Mouse (Mus musculus) MEL (cell line): Measurements from ENCODE around the gene Trim39. TPM values are rescaled to one million over a fixed set of nuclear protein-coding genes. Genes with fewer than 3 reads are reported as not detected.

Source experiments
- DNase-seq: peaks from one replicate; pipeline ENCODE4 v3.0.0; 2011; ENCODE audit warnings: low read depth, low spot score
- H3K27ac ChIP-seq: 2 replicates; pipeline ENCODE4 v1.5.1; 2012; ENCODE audit warnings: low read depth, mild to moderate bottlenecking, control low read depth, low read length, moderate library complexity; ENCODE audit not compliant: control insufficient read depth
- H3K27me3 ChIP-seq, 2 experiments: fragments of 150-350 bp in 1 of 2; sonication (generic) in 1 of 2; 2 replicates each; pipeline ENCODE4 v1.6.1; 2012; ENCODE audit warnings: low read length in 2 of 2, mild to moderate bottlenecking in 2 of 2, improper control_type of control experiment in 1 of 2, moderate library complexity in 1 of 2; ENCODE audit not compliant: insufficient read depth in 2 of 2, control insufficient read depth in 1 of 2
- H3K36me3 ChIP-seq, 2 experiments: 2 replicates each; pipeline ENCODE4 v1.6.1; 2012 to 2014; ENCODE audit warnings: low read length in 2 of 2, improper control_type of control experiment in 1 of 2, inconsistent platforms in 1 of 2, mild to moderate bottlenecking in 1 of 2; ENCODE audit not compliant: insufficient read depth in 2 of 2, control insufficient read depth in 1 of 2
- H3K4me1 ChIP-seq, 2 experiments: fragments of 150-350 bp in 1 of 2; sonication (generic) in 1 of 2; 2 replicates each; pipeline ENCODE4 v1.6.1; 2012; ENCODE audit warnings: low read length in 2 of 2, improper control_type of control experiment in 1 of 2, mild to moderate bottlenecking in 1 of 2; ENCODE audit not compliant: insufficient read depth in 2 of 2, control insufficient read depth in 1 of 2
- H3K4me3 ChIP-seq, 2 experiments: fragments of 150-350 bp in 1 of 2; sonication (generic) in 1 of 2; 2 replicates each; pipeline ENCODE4 v1.5.1; 2012; ENCODE audit warnings: low read depth in 2 of 2, low read length in 2 of 2, mild to moderate bottlenecking in 2 of 2, moderate library complexity in 2 of 2, control low read depth in 1 of 2, improper control_type of control experiment in 1 of 2; ENCODE audit not compliant: control insufficient read depth in 1 of 2, insufficient read depth in 1 of 2
- H3K79me2 ChIP-seq: 2 replicates; pipeline ENCODE4 v1.6.1; 2012; ENCODE audit warnings: mild to moderate bottlenecking, low read length, moderate library complexity; ENCODE audit not compliant: control insufficient read depth, poor library complexity, insufficient read depth
- H3K9ac ChIP-seq: 2 replicates; pipeline ENCODE4 v1.6.1; 2012; ENCODE audit warnings: low read depth, mild to moderate bottlenecking, control low read depth, low read length, moderate library complexity; ENCODE audit not compliant: control insufficient read depth, poor library complexity, severe bottlenecking
- H3K9me3 ChIP-seq: fragments of 150-350 bp; sonication (generic); replicated peaks from 2 replicates; pipeline ENCODE4 v1.6.1; 2012; ENCODE audit warnings: mild to moderate bottlenecking, low read length, improper control_type of control experiment, moderate library complexity; ENCODE audit not compliant: insufficient read depth
- BHLHE40 ChIP-seq: IDR thresholded peaks from 2 replicates; pipeline ENCODE4 v1.6.1; 2012; ENCODE audit warnings: low read depth, mild to moderate bottlenecking, inconsistent platforms, low read length, improper control_type of control experiment, borderline replicate concordance
- CHD1 ChIP-seq: IDR thresholded peaks from 2 replicates; pipeline ENCODE4 v1.6.1; 2012; ENCODE audit warnings: low read depth, mild to moderate bottlenecking, inconsistent platforms, low read length, improper control_type of control experiment
- CHD2 ChIP-seq: IDR thresholded peaks from 2 replicates; pipeline ENCODE4 v1.6.1; 2011; ENCODE audit warnings: low read length, improper control_type of control experiment
- CTCF ChIP-seq, 3 experiments: IDR thresholded peaks in 2 of 3; conservative IDR thresholded peaks in 1 of 3; 2 replicates each; pipeline ENCODE4 v1.5.1; 2011 to 2012; ENCODE audit warnings: low read length in 3 of 3, low read depth in 2 of 3, mild to moderate bottlenecking in 2 of 3, improper control_type of control experiment in 1 of 3, inconsistent platforms in 1 of 3, mixed read lengths in 1 of 3, moderate library complexity in 1 of 3; ENCODE audit not compliant: control insufficient read depth in 1 of 3, insufficient read depth in 1 of 3, poor library complexity in 1 of 3, severe bottlenecking in 1 of 3
- E2F4 ChIP-seq: IDR thresholded peaks from 2 replicates; pipeline ENCODE4 v1.6.1; 2011; ENCODE audit warnings: low read depth, low read length, improper control_type of control experiment, borderline replicate concordance
- EP300 ChIP-seq, 2 experiments: IDR thresholded peaks; 2 replicates each; pipeline ENCODE4 v1.6.1; 2011; ENCODE audit warnings: improper control_type of control experiment in 2 of 2, low read length in 2 of 2, low read depth in 1 of 2, mild to moderate bottlenecking in 1 of 2
- GABPA ChIP-seq: IDR thresholded peaks from 2 replicates; pipeline ENCODE4 v1.6.1; 2012; ENCODE audit warnings: low read depth, mild to moderate bottlenecking, inconsistent platforms, low read length, improper control_type of control experiment, moderate library complexity
- GATA1 ChIP-seq: IDR thresholded peaks from 2 replicates; pipeline ENCODE4 v1.6.1; 2011; ENCODE audit warnings: low read depth, low read length, improper control_type of control experiment
- HCFC1 ChIP-seq: IDR thresholded peaks from 2 replicates; pipeline ENCODE4 v1.6.1; 2012; ENCODE audit warnings: low read depth, mild to moderate bottlenecking, inconsistent platforms, low read length, improper control_type of control experiment, moderate library complexity
- JUND ChIP-seq: IDR thresholded peaks from 2 replicates; pipeline ENCODE4 v1.6.1; 2011; ENCODE audit warnings: low read depth, mild to moderate bottlenecking, improper control_type of control experiment, low read length
- KAT2A ChIP-seq: conservative IDR thresholded peaks from 2 replicates; pipeline ENCODE4 v1.6.1; 2012; ENCODE audit warnings: low read depth, low read length, improper control_type of control experiment, inconsistent platforms
- MAFK ChIP-seq: IDR thresholded peaks from 2 replicates; pipeline ENCODE4 v1.6.1; 2011; ENCODE audit warnings: low read depth, mild to moderate bottlenecking, low read length, improper control_type of control experiment, borderline replicate concordance
- MAX ChIP-seq: IDR thresholded peaks from 2 replicates; pipeline ENCODE4 v1.6.1; 2011; ENCODE audit warnings: low read length, improper control_type of control experiment
- MAZ ChIP-seq: IDR thresholded peaks from 2 replicates; pipeline ENCODE4 v1.6.1; 2012; ENCODE audit warnings: low read depth, mild to moderate bottlenecking, inconsistent platforms, low read length, improper control_type of control experiment
- MXI1 ChIP-seq: IDR thresholded peaks from 2 replicates; pipeline ENCODE4 v1.6.1; 2011; ENCODE audit warnings: mild to moderate bottlenecking, low read depth, low read length, improper control_type of control experiment
- MYB ChIP-seq: IDR thresholded peaks from 2 replicates; pipeline ENCODE4 v1.6.1; 2011; ENCODE audit warnings: mild to moderate bottlenecking, low read depth, low read length, improper control_type of control experiment
- MYC ChIP-seq: IDR thresholded peaks from 2 replicates; pipeline ENCODE4 v1.6.1; 2011; ENCODE audit warnings: low read depth, mild to moderate bottlenecking, low read length, improper control_type of control experiment, moderate library complexity
- NELFE ChIP-seq: IDR thresholded peaks from 2 replicates; pipeline ENCODE4 v1.6.1; 2011; ENCODE audit warnings: low read depth, low read length, improper control_type of control experiment
- NRF1 ChIP-seq: IDR thresholded peaks from 2 replicates; pipeline ENCODE4 v1.6.1; 2014; ENCODE audit warnings: low read depth, mild to moderate bottlenecking, inconsistent platforms, low read length, improper control_type of control experiment, moderate library complexity; ENCODE audit not compliant: poor library complexity, insufficient read depth, severe bottlenecking
- POLR2A ChIP-seq, 2 experiments: IDR thresholded peaks; 2 replicates each; pipeline ENCODE4 v1.6.1; 2011 to 2012; ENCODE audit warnings: low read length in 2 of 2, mild to moderate bottlenecking in 2 of 2, control low read depth in 1 of 2, improper control_type of control experiment in 1 of 2, low read depth in 1 of 2, moderate library complexity in 1 of 2; ENCODE audit not compliant: control insufficient read depth in 1 of 2, insufficient read depth in 1 of 2, poor library complexity in 1 of 2
- POLR2AphosphoS2 ChIP-seq: IDR thresholded peaks from 2 replicates; pipeline ENCODE4 v1.6.1; 2011; ENCODE audit warnings: low read length, improper control_type of control experiment
- POLR2AphosphoS5 ChIP-seq: IDR thresholded peaks from 2 replicates; pipeline ENCODE4 v1.6.1; 2012; ENCODE audit warnings: low read depth, borderline replicate concordance, mild to moderate bottlenecking, inconsistent platforms, low read length, moderate library complexity, mixed read lengths
- RAD21 ChIP-seq: IDR thresholded peaks from 2 replicates; pipeline ENCODE4 v1.6.1; 2011; ENCODE audit warnings: mild to moderate bottlenecking, low read depth, low read length, improper control_type of control experiment
- RCOR1 ChIP-seq: IDR thresholded peaks from 2 replicates; pipeline ENCODE4 v1.6.1; 2012; ENCODE audit warnings: low read depth, mild to moderate bottlenecking, inconsistent platforms, low read length, improper control_type of control experiment
- SIN3A ChIP-seq: IDR thresholded peaks from 2 replicates; pipeline ENCODE4 v1.6.1; 2012; ENCODE audit warnings: low read length, improper control_type of control experiment, inconsistent platforms
- SMC3 ChIP-seq: IDR thresholded peaks from 2 replicates; pipeline ENCODE4 v1.6.1; 2011; ENCODE audit warnings: low read depth, low read length, improper control_type of control experiment
- TAL1 ChIP-seq: IDR thresholded peaks from 2 replicates; pipeline ENCODE4 v1.6.1; 2012; ENCODE audit warnings: mild to moderate bottlenecking, inconsistent platforms, low read length, moderate library complexity, mixed read lengths
- TBP ChIP-seq: IDR thresholded peaks from 2 replicates; pipeline ENCODE4 v1.8.0; 2011; ENCODE audit warnings: low read depth, low read length, improper control_type of control experiment
- TCF12 ChIP-seq: IDR thresholded peaks from 2 replicates; pipeline ENCODE4 v1.6.1; 2014; ENCODE audit warnings: low read depth, mild to moderate bottlenecking, inconsistent platforms, low read length, improper control_type of control experiment, moderate library complexity
- UBTF ChIP-seq: IDR thresholded peaks from 2 replicates; pipeline ENCODE4 v1.6.1; 2012; ENCODE audit warnings: low read depth, mild to moderate bottlenecking, inconsistent platforms, low read length, improper control_type of control experiment, moderate library complexity, borderline replicate concordance; ENCODE audit not compliant: insufficient read depth
- USF1 ChIP-seq: IDR thresholded peaks from 2 replicates; pipeline ENCODE4 v1.6.1; 2014; ENCODE audit warnings: low read depth, mild to moderate bottlenecking, inconsistent platforms, low read length, improper control_type of control experiment, moderate library complexity
- USF2 ChIP-seq, 2 experiments: IDR thresholded peaks; 2 replicates each; pipeline ENCODE4 v1.6.1; 2011 to 2012; ENCODE audit warnings: improper control_type of control experiment in 2 of 2, low read length in 2 of 2, borderline replicate concordance in 1 of 2, inconsistent platforms in 1 of 2, low read depth in 1 of 2, mild to moderate bottlenecking in 1 of 2; ENCODE audit not compliant: insufficient read depth in 1 of 2
- ZC3H11A ChIP-seq: IDR thresholded peaks from 2 replicates; pipeline ENCODE4 v1.6.1; 2012; ENCODE audit warnings: low read depth, mild to moderate bottlenecking, inconsistent platforms, low read length, improper control_type of control experiment
- ZKSCAN1 ChIP-seq: IDR thresholded peaks from 2 replicates; pipeline ENCODE4 v1.6.1; 2012; ENCODE audit warnings: low read depth, mild to moderate bottlenecking, inconsistent platforms, low read length, improper control_type of control experiment, moderate library complexity
- ZMIZ1 ChIP-seq: IDR thresholded peaks from 2 replicates; pipeline ENCODE4 v1.6.1; 2012; ENCODE audit warnings: low read depth, mild to moderate bottlenecking, inconsistent platforms, low read length, improper control_type of control experiment, moderate library complexity
- ZNF384 ChIP-seq: IDR thresholded peaks from 2 replicates; pipeline ENCODE4 v1.6.1; 2012; ENCODE audit warnings: low read depth, mild to moderate bottlenecking, inconsistent platforms, low read length, improper control_type of control experiment
- polyA plus RNA-seq, 2 experiments: library from polyadenylated mRNA; stranded (reverse) in 1 of 2; unstranded in 1 of 2; fragments of >175 nt in 1 of 2; fragments of >200 nt in 1 of 2; gene quantifications; 2 replicates each; pipeline versions ENCODE4 v1.2.1 to v1.2.4; 2012; ENCODE audit warnings: low replicate concordance in 2 of 2, low read depth in 1 of 2; ENCODE audit not compliant: insufficient read length in 2 of 2, insufficient read depth in 1 of 2, missing spikeins in 1 of 2
- total RNA-seq: library from RNA; depleted of rRNA; stranded (reverse); fragments of 300-350 nt; gene quantifications from 2 replicates; pipeline ENCODE4 v1.2.3, GENCODE M21; 2012; rRNA removed

Trim39 gene
- total RNA-seq (9.4 and 13.5 TPM in 2 replicates), polyA plus RNA-seq (10 to 100 TPM in 1 of 2 experiments, not detected in 1; 16.0 TPM)

DNA sequence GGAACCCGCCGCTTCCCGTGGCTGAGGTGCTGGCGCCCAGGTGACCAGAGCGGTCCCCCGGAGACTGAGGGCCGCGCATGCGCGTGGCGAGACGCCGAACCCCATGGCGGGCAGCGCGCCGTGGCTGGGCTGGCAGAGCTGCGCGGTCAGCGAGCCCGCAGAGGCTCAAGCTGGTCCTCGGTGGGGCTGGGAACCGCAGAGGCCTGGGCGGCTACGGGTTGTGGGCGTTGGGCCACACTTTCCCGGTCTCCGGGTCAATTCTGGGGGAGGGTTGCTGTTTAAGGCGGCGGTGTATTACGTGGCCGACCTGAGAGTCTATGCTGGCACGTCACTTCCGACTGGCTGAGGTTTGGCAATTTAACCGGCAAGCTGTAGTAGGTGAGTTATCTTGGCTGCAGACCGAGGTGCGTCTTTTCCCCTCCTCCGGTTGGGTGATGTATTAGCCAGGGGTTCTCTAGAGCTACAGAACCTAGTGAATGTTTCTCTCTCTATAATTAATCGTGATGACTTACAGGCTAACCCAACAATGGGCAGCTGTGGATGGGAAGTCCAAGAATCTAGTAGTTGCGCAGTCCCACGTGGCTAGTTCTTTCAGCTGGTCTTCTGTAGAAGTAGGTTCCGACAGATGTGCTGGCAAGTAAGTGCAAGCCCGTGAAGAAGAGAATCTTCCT lies at the start of gene Trim39:
Gene Trim39, minus strand, starts transcription at position 662 of the 671 bp plus-strand sequence.
- Histone ChIP-seq H3K27ac (peak within 1 kb of the TSS; percentile 86), H3K4me3 (peak within 1 kb of the TSS; percentile 90 to 99), H3K9ac (peak within 1 kb of the TSS; percentile 94), H3K9me3 (no peaks in the 10 kb centered on the region), H3K79me2 (peaks cover 43% of the 10 kb centered on the region), H3K4me1 (peaks cover 0 to 22% of the 10 kb centered on the region in 2 experiments; a peak in 2 of 4 replicates), H3K27me3 (no peaks in the 10 kb centered on the region), H3K36me3 (peaks cover 6 to 25% of the 10 kb centered on the region in 2 experiments)
- DNase-seq = peak; percentile 93
- TF ChIP-seq BHLHE40 (no peak), MYB (no peak), NELFE (no peak), ZNF384 (no peak), MXI1 (peak; percentile 73; the same call in 1 of the 2 replicates), GABPA (no peak), HCFC1 (peak; percentile 75), ZKSCAN1 (no peak), USF1 (no peak), MAX (peak; percentile 44; the same call in 1 of the 2 replicates), UBTF (no peak), KAT2A (no peak), SMC3 (no peak), TBP (peak; percentile 65), MYC (peak; percentile 84; the same call in 1 of the 2 replicates), POLR2A (IDR thresholded peaks at IDR 0.05; ENCODE audit: control insufficient read depth in 1 of 2, insufficient read depth in 1 of 2, low read depth in 1 of 2, low read length in 2 of 2, poor library complexity in 1 of 2) (peak in 1 of 2 experiments; percentile 66; a peak in 3 of 4 replicates), JUND (no peak), POLR2AphosphoS2 (0 out of 2 replicates have a peak, but pooled peaks have one; percentile 20), CTCF (IDR thresholded peaks at IDR 0.05 in 2 of 3, conservative IDR thresholded peaks at IDR 0.05 in 1 of 3; ENCODE audit: control insufficient read depth in 1 of 3, insufficient read depth in 1 of 3, low read depth in 2 of 3, low read length in 3 of 3, poor library complexity in 1 of 3, severe bottlenecking in 1 of 3) (no peak), ZC3H11A (no peak), MAFK (no peak), POLR2AphosphoS5 (no peak), MAZ (no peak), E2F4 (no peak), RCOR1 (no peak), NRF1 (peak; percentile 86), SIN3A (peak; percentile 71), USF2 (IDR thresholded peaks at IDR 0.05; ENCODE audit: borderline replicate concordance in 1 of 2, insufficient read depth in 1 of 2, low read depth in 1 of 2, low read length in 2 of 2) (no peak), RAD21 (no peak), TAL1 (no peak), CHD1 (no peak), EP300 (IDR thresholded peaks at IDR 0.05; ENCODE audit: low read depth in 1 of 2, low read length in 2 of 2) (no peak), CHD2 (no peak), ZMIZ1 (no peak), GATA1 (0 out of 2 replicates have a peak, but pooled peaks have one; percentile 21), TCF12 (no peak)
